Mouse (Mus musculus) MEL (cell line): Measurements from ENCODE around the gene Itgb2l. TPM values are rescaled to one million over a fixed set of nuclear protein-coding genes. Genes with fewer than 3 reads are reported as not detected.

Experiments
- DNase-seq: peaks from one replicate; pipeline ENCODE4 v3.0.0; 2011; ENCODE audit warnings: low read depth, low spot score
- H3K27ac ChIP-seq: 2 replicates; pipeline ENCODE4 v1.5.1; 2012; ENCODE audit warnings: low read depth, mild to moderate bottlenecking, control low read depth, low read length, moderate library complexity; ENCODE audit not compliant: control insufficient read depth
- H3K27me3 ChIP-seq, 2 experiments: fragments of 150-350 bp in 1 of 2; sonication (generic) in 1 of 2; 2 replicates each; pipeline ENCODE4 v1.6.1; 2012; ENCODE audit warnings: low read length in 2 of 2, mild to moderate bottlenecking in 2 of 2, improper control_type of control experiment in 1 of 2, moderate library complexity in 1 of 2; ENCODE audit not compliant: insufficient read depth in 2 of 2, control insufficient read depth in 1 of 2
- H3K36me3 ChIP-seq, 2 experiments: 2 replicates each; pipeline ENCODE4 v1.6.1; 2012 to 2014; ENCODE audit warnings: low read length in 2 of 2, improper control_type of control experiment in 1 of 2, inconsistent platforms in 1 of 2, mild to moderate bottlenecking in 1 of 2; ENCODE audit not compliant: insufficient read depth in 2 of 2, control insufficient read depth in 1 of 2
- H3K4me1 ChIP-seq, 2 experiments: fragments of 150-350 bp in 1 of 2; sonication (generic) in 1 of 2; 2 replicates each; pipeline ENCODE4 v1.6.1; 2012; ENCODE audit warnings: low read length in 2 of 2, improper control_type of control experiment in 1 of 2, mild to moderate bottlenecking in 1 of 2; ENCODE audit not compliant: insufficient read depth in 2 of 2, control insufficient read depth in 1 of 2
- H3K4me3 ChIP-seq, 2 experiments: fragments of 150-350 bp in 1 of 2; sonication (generic) in 1 of 2; 2 replicates each; pipeline ENCODE4 v1.5.1; 2012; ENCODE audit warnings: low read depth in 2 of 2, low read length in 2 of 2, mild to moderate bottlenecking in 2 of 2, moderate library complexity in 2 of 2, control low read depth in 1 of 2, improper control_type of control experiment in 1 of 2; ENCODE audit not compliant: control insufficient read depth in 1 of 2, insufficient read depth in 1 of 2
- H3K79me2 ChIP-seq: 2 replicates; pipeline ENCODE4 v1.6.1; 2012; ENCODE audit warnings: mild to moderate bottlenecking, low read length, moderate library complexity; ENCODE audit not compliant: control insufficient read depth, poor library complexity, insufficient read depth
- H3K9ac ChIP-seq: 2 replicates; pipeline ENCODE4 v1.6.1; 2012; ENCODE audit warnings: low read depth, mild to moderate bottlenecking, control low read depth, low read length, moderate library complexity; ENCODE audit not compliant: control insufficient read depth, poor library complexity, severe bottlenecking
- H3K9me3 ChIP-seq: fragments of 150-350 bp; sonication (generic); replicated peaks from 2 replicates; pipeline ENCODE4 v1.6.1; 2012; ENCODE audit warnings: mild to moderate bottlenecking, low read length, improper control_type of control experiment, moderate library complexity; ENCODE audit not compliant: insufficient read depth
- BHLHE40 ChIP-seq: IDR thresholded peaks from 2 replicates; pipeline ENCODE4 v1.6.1; 2012; ENCODE audit warnings: low read depth, mild to moderate bottlenecking, inconsistent platforms, low read length, improper control_type of control experiment, borderline replicate concordance
- CHD1 ChIP-seq: IDR thresholded peaks from 2 replicates; pipeline ENCODE4 v1.6.1; 2012; ENCODE audit warnings: low read depth, mild to moderate bottlenecking, inconsistent platforms, low read length, improper control_type of control experiment
- CHD2 ChIP-seq: IDR thresholded peaks from 2 replicates; pipeline ENCODE4 v1.6.1; 2011; ENCODE audit warnings: low read length, improper control_type of control experiment
- CTCF ChIP-seq, 3 experiments: IDR thresholded peaks in 2 of 3; conservative IDR thresholded peaks in 1 of 3; 2 replicates each; pipeline ENCODE4 v1.5.1; 2011 to 2012; ENCODE audit warnings: low read length in 3 of 3, low read depth in 2 of 3, mild to moderate bottlenecking in 2 of 3, improper control_type of control experiment in 1 of 3, inconsistent platforms in 1 of 3, mixed read lengths in 1 of 3, moderate library complexity in 1 of 3; ENCODE audit not compliant: control insufficient read depth in 1 of 3, insufficient read depth in 1 of 3, poor library complexity in 1 of 3, severe bottlenecking in 1 of 3
- E2F4 ChIP-seq: IDR thresholded peaks from 2 replicates; pipeline ENCODE4 v1.6.1; 2011; ENCODE audit warnings: low read depth, low read length, improper control_type of control experiment, borderline replicate concordance
- ELF1 ChIP-seq: IDR thresholded peaks from 2 replicates; pipeline ENCODE4 v1.6.1; 2014; ENCODE audit warnings: low read depth, mild to moderate bottlenecking, inconsistent platforms, low read length, improper control_type of control experiment, moderate library complexity
- EP300 ChIP-seq, 2 experiments: IDR thresholded peaks; 2 replicates each; pipeline ENCODE4 v1.6.1; 2011; ENCODE audit warnings: improper control_type of control experiment in 2 of 2, low read length in 2 of 2, low read depth in 1 of 2, mild to moderate bottlenecking in 1 of 2
- ETS1 ChIP-seq: IDR thresholded peaks from 2 replicates; pipeline ENCODE4 v1.6.1; 2012; ENCODE audit warnings: low read depth, mild to moderate bottlenecking, inconsistent platforms, low read length, improper control_type of control experiment, moderate library complexity
- KAT2A ChIP-seq: conservative IDR thresholded peaks from 2 replicates; pipeline ENCODE4 v1.6.1; 2012; ENCODE audit warnings: low read depth, low read length, improper control_type of control experiment, inconsistent platforms
- MAZ ChIP-seq: IDR thresholded peaks from 2 replicates; pipeline ENCODE4 v1.6.1; 2012; ENCODE audit warnings: low read depth, mild to moderate bottlenecking, inconsistent platforms, low read length, improper control_type of control experiment
- MEF2A ChIP-seq: IDR thresholded peaks from 2 replicates; pipeline ENCODE4 v1.6.1; 2014; ENCODE audit warnings: low read depth, mild to moderate bottlenecking, inconsistent platforms, low read length, improper control_type of control experiment; ENCODE audit not compliant: poor library complexity, insufficient replicate concordance, severe bottlenecking; ENCODE audit errors: extremely low read depth
- MXI1 ChIP-seq: IDR thresholded peaks from 2 replicates; pipeline ENCODE4 v1.6.1; 2011; ENCODE audit warnings: mild to moderate bottlenecking, low read depth, low read length, improper control_type of control experiment
- MYB ChIP-seq: IDR thresholded peaks from 2 replicates; pipeline ENCODE4 v1.6.1; 2011; ENCODE audit warnings: mild to moderate bottlenecking, low read depth, low read length, improper control_type of control experiment
- MYC ChIP-seq: IDR thresholded peaks from 2 replicates; pipeline ENCODE4 v1.6.1; 2011; ENCODE audit warnings: low read depth, mild to moderate bottlenecking, low read length, improper control_type of control experiment, moderate library complexity
- NELFE ChIP-seq: IDR thresholded peaks from 2 replicates; pipeline ENCODE4 v1.6.1; 2011; ENCODE audit warnings: low read depth, low read length, improper control_type of control experiment
- NRF1 ChIP-seq: IDR thresholded peaks from 2 replicates; pipeline ENCODE4 v1.6.1; 2014; ENCODE audit warnings: low read depth, mild to moderate bottlenecking, inconsistent platforms, low read length, improper control_type of control experiment, moderate library complexity; ENCODE audit not compliant: poor library complexity, insufficient read depth, severe bottlenecking
- POLR2AphosphoS2 ChIP-seq: IDR thresholded peaks from 2 replicates; pipeline ENCODE4 v1.6.1; 2011; ENCODE audit warnings: low read length, improper control_type of control experiment
- RAD21 ChIP-seq: IDR thresholded peaks from 2 replicates; pipeline ENCODE4 v1.6.1; 2011; ENCODE audit warnings: mild to moderate bottlenecking, low read depth, low read length, improper control_type of control experiment
- SIN3A ChIP-seq: IDR thresholded peaks from 2 replicates; pipeline ENCODE4 v1.6.1; 2012; ENCODE audit warnings: low read length, improper control_type of control experiment, inconsistent platforms
- TBP ChIP-seq: IDR thresholded peaks from 2 replicates; pipeline ENCODE4 v1.8.0; 2011; ENCODE audit warnings: low read depth, low read length, improper control_type of control experiment
- UBTF ChIP-seq: IDR thresholded peaks from 2 replicates; pipeline ENCODE4 v1.6.1; 2012; ENCODE audit warnings: low read depth, mild to moderate bottlenecking, inconsistent platforms, low read length, improper control_type of control experiment, moderate library complexity, borderline replicate concordance; ENCODE audit not compliant: insufficient read depth
- ZC3H11A ChIP-seq: IDR thresholded peaks from 2 replicates; pipeline ENCODE4 v1.6.1; 2012; ENCODE audit warnings: low read depth, mild to moderate bottlenecking, inconsistent platforms, low read length, improper control_type of control experiment
- ZKSCAN1 ChIP-seq: IDR thresholded peaks from 2 replicates; pipeline ENCODE4 v1.6.1; 2012; ENCODE audit warnings: low read depth, mild to moderate bottlenecking, inconsistent platforms, low read length, improper control_type of control experiment, moderate library complexity
- polyA plus RNA-seq, 2 experiments: library from polyadenylated mRNA; stranded (reverse) in 1 of 2; unstranded in 1 of 2; fragments of >175 nt in 1 of 2; fragments of >200 nt in 1 of 2; gene quantifications; 2 replicates each; pipeline versions ENCODE4 v1.2.1 to v1.2.4; 2012; ENCODE audit warnings: low replicate concordance in 2 of 2, low read depth in 1 of 2; ENCODE audit not compliant: insufficient read length in 2 of 2, insufficient read depth in 1 of 2, missing spikeins in 1 of 2
- total RNA-seq: library from RNA; depleted of rRNA; stranded (reverse); fragments of 300-350 nt; gene quantifications from 2 replicates; pipeline ENCODE4 v1.2.3, GENCODE M21; 2012

The Itgb2l gene
- total and polyA plus RNA-seq, 3 experiments: not detected

GRCm38 (mm10) chr16:96459356-96459755 is 15.9 kb upstream of the Itgb2l start:
- Histone ChIP-seq H3K27me3 (no peaks in the 10 kb centered on the region), H3K27ac (no peak overlapping the region), H3K36me3 (no peaks in the 10 kb centered on the region), H3K4me3 (no peak overlapping the region), H3K79me2 (no peaks in the 10 kb centered on the region), H3K4me1 (no peaks in the 10 kb centered on the region), H3K9me3 (no peaks in the 10 kb centered on the region), H3K9ac (no peak overlapping the region)
- TF ChIP-seq UBTF (no peak), ELF1 (no peak), BHLHE40 (no peak), MYB (no peak), E2F4 (no peak), NELFE (no peak), MEF2A (no peak), ZC3H11A (no peak), SIN3A (no peak), POLR2AphosphoS2 (no peak), MAZ (no peak), ETS1 (no peak), RAD21 (no peak), CHD1 (no peak), MXI1 (no peak), NRF1 (no peak), MYC (no peak), CTCF (IDR thresholded peaks at IDR 0.05 in 2 of 3, conservative IDR thresholded peaks at IDR 0.05 in 1 of 3; ENCODE audit: control insufficient read depth in 1 of 3, insufficient read depth in 1 of 3, low read depth in 2 of 3, low read length in 3 of 3, poor library complexity in 1 of 3, severe bottlenecking in 1 of 3) (no peak)
- DNase-seq: no peak

GRCm38 (mm10) chr16:96457612-96458011 is 14.2 kb upstream of the Itgb2l start:
- Histone ChIP-seq H3K27ac (no peak overlapping the region), H3K4me1 (no peaks in the 10 kb centered on the region), H3K79me2 (no peaks in the 10 kb centered on the region), H3K27me3 (no peaks in the 10 kb centered on the region), H3K4me3 (no peak overlapping the region), H3K36me3 (no peaks in the 10 kb centered on the region), H3K9me3 (no peaks in the 10 kb centered on the region), H3K9ac (no peak overlapping the region)
- DNase-seq: no peak
- TF ChIP-seq TBP: no peak
- no peak for TF ChIP-seq KAT2A
- TF ChIP-seq POLR2AphosphoS2: no peak
- TF ChIP-seq E2F4: no peak
- TF ChIP-seq ZKSCAN1: no peak
- TF ChIP-seq MYC: no peak
- no peak for TF ChIP-seq UBTF
- no peak for TF ChIP-seq CHD2
- TF ChIP-seq ETS1: no peak
- no peak for TF ChIP-seq MAZ
- no peak for TF ChIP-seq NRF1
- no peak for TF ChIP-seq EP300 (IDR thresholded peaks at IDR 0.05; ENCODE audit: low read depth in 1 of 2, low read length in 2 of 2)
